Mouse (Mus musculus): ENCODE results near the gene Nsun2.

Nsun2 gene

GRCm38 (mm10) chr13:69524158-69524530 lies 9.4 kb upstream of the Nsun2 start:
- DNase-seq (ENCODE audit: low read depth, low spot score) = no peak

GRCm38 (mm10) chr13:69525867-69526266 lies 7.7 kb upstream of the Nsun2 start:
- no peak for DNase-seq (ENCODE audit: low read depth, low spot score)

DNA sequence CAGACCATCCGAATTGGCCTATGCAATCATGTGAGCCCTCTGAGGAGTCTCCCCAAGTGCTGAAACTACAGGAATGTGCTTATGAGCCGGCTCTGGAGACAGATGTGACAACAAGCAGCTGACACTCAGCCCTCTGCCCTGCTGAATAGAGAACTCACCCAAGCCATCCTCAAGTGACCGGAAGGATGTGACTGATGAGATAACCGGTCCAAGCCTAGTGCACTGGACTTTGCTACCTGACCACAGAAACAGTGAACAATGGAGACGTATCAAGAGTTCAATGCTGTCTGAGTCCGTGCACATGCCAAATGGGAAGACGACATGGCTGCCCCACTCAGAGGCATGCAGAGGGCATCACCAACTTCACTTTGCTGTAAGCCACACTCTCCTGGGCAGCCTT lies 5.0 kb upstream of the Nsun2 start:
- DNase-seq (ENCODE audit: low read depth, low spot score) = no peak

DNA sequence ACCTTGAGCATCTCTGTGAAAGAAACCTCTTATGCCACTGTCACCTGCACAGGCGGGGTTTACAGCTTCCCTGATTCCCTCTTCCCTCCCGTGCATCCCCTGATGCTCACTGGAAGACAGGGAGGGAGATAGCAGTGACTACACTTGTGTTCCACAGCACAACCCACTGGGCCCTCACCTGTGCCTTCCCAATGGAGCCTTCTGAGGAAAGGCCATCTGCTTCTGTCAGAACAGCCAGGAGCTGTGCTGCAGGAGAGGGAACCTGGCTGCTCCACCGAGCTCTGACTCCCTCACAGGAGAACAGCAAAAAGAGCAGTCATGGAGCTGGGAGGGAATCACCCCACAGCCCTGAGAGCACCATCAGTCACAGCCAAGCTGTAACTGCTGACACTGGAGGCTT lies 3.4 kb upstream of the Nsun2 start:
- no peak for DNase-seq (ENCODE audit: low read depth, low spot score)

- no peak for DNase-seq (ENCODE audit: low read depth, low spot score)
Observed at GRCm38 (mm10) chr13:69530951-69531350, 2.6 kb upstream of the Nsun2 start.

DNA sequence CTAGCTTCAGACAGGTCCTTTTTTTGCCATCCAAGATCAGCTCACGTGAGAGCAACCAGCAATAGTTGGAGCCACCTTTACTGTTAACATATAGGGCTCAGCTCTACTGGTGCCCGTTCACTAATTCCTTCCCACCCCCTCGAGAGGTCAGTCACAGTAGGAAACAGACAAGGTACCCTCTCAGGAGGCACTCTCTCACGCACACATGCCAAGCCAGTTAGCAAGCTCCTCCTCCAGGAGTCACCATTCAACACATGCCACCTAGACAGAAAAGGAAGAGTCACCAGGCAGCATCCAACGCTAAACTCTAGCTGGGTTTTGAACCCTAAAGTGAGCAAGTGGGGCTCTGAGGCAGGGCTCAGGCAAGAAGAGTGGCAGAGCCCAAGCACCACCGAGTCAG lies 2.1 kb upstream of the Nsun2 start:
- no peak for DNase-seq (ENCODE audit: low read depth, low spot score)

- no peak for DNase-seq (ENCODE audit: low read depth, low spot score)
Observed at GRCm38 (mm10) chr13:69532101-69532892, 1.2 kb upstream of the Nsun2 start.

DNA sequence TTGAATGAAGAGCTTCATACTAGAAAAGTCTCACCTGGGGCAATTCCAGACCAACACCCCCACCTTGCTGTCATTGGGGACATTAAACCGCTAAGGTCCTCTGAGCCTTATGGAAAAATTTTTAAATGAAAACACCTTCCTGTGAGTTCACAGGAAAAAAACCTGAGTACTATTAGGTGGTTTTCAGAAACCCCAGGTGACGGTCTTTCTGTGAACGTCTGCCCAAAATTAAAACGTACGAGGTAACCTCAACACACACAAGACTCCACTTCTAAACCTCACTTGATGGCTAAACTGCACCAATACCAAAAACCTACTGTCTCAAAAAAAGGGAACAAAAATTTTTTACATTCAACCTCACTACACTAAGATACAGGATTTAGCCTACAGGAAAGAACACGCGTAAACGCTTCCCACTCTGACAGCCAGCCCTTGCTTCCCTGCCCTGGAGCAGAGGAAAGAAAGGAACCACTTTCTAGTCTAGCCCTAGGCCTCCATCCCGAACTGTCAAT lies 597 bp upstream of the Nsun2 start:
- no peak for DNase-seq (ENCODE audit: low read depth, low spot score)

GRCm38 (mm10) chr13:69534334-69534653 lies 748 bp downstream of the Nsun2 start, which contains the start of gene Tent4a:
Gene Tent4a, minus strand, starts transcription at chr13:69534617.
- DNase-seq (ENCODE audit: low read depth, low spot score) = no peak

DNA sequence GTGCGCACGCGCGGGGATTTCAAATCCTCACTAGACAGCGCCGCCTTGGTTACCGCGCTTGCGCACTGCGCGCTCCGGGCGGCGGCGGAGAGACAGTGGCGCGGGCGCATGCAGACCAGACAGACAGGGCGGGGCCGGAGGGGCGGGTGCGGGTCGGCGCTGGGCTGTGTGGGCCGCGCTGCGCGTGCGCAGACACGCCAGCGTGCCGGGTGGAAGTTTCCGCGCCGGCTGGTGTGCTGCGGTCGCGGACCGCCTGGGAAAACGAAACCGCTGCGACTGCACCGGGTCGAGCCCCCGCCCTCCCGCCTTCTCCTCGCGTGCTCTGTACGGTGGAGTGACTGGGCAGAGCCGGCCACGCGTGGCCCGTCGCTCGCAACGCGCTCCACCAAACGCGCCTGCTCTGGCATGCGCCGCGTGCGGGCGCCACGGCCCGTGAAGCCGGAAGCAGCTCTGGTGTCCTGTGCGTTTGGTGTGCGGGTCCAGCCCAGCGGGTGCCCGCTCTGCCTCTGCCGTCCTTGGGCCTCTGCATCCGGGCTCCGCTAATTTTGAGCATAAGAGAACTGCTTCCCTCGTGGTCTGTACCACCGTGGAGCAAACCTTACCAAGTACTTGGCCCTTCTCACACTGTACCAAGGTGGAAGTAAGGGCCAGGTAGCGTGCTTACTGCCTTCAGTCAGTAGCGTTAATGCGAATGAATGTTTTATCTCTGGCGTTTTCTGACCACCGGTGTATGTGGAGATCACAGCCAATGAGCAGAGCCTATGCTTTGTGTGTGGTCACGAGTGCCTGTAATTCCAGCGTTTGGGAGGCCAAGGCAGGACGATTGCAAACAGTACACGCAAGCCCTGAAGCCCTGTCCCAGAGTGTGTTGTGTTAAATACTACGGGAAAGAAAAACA lies 1.4 kb downstream of the Nsun2 start:
- peak; percentile 94 for DNase-seq (ENCODE audit: low read depth, low spot score)

GRCm38 (mm10) chr13:69536021-69536420 lies 2.5 kb downstream of the Nsun2 start:
- no peak for DNase-seq (ENCODE audit: low read depth, low spot score)

DNA sequence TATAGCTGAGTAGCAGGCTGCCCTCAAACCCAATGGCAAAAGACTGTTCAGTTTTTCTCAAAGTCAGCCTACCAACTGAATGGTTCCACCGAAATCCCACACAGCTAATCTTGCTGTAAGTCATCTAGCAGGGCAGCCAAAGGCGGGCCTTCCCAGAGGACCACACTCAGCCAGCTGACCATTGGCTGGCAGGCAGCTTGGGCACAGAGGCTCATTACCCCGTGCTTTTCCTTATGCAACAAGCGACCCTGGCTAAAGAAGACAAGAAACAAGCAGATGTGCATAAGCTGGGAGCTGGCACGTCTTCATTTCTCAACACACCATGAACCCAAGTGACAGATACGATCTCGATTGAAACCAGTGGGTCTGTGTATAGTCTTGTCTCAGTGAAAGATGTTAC lies 3.8 kb downstream of the Nsun2 start:
- no peak for DNase-seq (ENCODE audit: low read depth, low spot score)

DNA sequence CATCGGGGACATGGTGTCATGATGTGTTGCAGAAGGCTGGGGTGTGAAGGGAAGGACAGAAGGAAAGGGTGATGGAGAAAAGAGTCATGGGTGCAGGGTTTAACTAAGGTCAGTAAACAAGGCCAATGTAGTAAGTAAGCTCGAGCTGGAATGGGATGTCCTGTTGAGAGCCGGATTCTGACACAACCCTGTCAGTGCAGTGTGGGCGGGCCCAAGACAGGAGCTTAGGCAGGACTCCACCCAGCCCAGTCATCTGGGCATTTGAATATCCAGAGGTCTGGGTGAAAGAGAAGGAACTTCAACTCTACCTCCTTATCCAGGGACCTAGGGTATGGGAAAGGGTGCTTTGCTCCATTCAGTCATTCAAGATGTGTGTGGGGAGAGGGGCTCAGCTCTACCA lies 4.8 kb downstream of the Nsun2 start:
- DNase-seq (ENCODE audit: low read depth, low spot score) = no peak

DNA sequence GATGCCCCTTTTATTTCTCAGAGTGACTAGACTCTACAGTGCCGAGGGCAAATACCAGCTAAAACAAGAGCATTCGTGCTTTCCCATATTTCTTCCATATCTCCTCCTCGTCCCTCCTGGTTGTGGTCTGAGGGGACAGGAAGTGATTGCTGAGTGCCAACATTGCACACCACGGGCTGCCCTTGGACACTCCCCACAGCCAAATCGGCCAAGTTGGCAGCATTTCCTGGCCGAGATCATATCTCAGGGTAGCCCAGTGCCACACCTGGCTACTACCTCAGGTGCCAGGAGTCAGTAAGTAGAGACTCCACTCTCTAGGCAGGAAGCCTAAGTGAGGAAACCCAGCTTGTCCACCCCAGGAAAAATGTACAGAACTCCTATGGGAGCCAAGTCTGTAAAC lies 7.7 kb downstream of the Nsun2 start:
- DNase-seq (ENCODE audit: low read depth, low spot score) = no peak

DNA sequence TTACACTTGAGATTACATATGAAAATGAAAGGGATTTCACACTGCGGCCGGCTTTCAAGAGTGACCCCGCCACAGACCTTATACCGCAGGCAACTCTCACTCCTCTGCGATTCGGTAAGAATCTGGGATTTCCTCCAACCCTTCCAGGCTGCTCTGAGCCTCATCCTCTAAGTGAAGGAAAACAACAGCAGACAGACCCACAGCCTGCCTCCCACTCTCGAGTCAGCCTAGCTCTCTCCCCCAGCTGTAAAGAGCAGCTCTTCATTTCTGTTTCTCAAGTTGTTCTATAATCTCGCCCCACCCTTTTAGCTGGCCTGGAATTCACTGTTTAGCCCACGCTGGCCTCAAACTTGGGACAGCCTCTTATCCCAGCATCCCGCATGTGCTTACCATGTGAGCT lies 8.2 kb downstream of the Nsun2 start:
- no peak for DNase-seq (ENCODE audit: low read depth, low spot score)

- DNase-seq (ENCODE audit: low read depth, low spot score) = no peak
Observed at GRCm38 (mm10) chr13:69542571-69543352, 9.2 kb downstream of the Nsun2 start.

GRCm38 (mm10) chr13:69543595-69543994 lies 10.0 kb downstream of the Nsun2 start:
- no peak for DNase-seq (ENCODE audit: low read depth, low spot score)

- no peak for DNase-seq (ENCODE audit: low read depth, low spot score)
Observed at GRCm38 (mm10) chr13:69545019-69545418, 11.5 kb downstream of the Nsun2 start.

DNA sequence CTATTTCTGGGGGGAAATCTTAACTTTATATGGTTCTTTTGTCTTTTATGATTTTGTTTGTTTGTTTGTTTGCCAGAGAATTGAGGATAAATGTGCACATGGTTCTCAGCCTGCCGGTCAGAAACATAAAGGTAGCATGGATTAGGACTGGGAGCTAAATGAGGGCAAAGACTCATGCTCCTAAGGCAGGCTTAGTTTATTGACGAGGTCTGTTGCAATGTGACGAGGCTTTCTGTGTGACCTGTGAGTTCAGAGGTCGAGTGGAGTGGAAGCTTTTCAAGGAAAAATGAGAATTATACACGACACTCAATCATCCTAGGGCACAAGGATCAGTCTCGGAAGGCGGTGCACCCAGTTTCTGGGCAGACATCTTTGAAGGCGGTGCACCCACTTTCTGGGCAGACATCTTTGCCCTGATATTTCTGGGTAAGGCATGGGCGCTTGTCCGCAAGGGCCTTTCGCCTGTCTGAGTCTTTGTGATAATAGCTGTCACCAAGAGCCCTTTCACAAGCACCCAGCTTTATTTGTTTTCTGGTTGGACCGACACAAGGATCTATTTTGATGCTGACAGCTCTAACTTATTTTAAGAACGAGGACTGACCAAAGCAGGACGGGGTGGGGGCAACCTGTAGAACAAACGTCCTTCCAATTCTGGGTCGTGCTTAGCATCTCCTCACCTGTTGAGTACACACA lies 14.1 kb downstream of the Nsun2 start:
- DNase-seq (ENCODE audit: low read depth, low spot score) = no peak

DNA sequence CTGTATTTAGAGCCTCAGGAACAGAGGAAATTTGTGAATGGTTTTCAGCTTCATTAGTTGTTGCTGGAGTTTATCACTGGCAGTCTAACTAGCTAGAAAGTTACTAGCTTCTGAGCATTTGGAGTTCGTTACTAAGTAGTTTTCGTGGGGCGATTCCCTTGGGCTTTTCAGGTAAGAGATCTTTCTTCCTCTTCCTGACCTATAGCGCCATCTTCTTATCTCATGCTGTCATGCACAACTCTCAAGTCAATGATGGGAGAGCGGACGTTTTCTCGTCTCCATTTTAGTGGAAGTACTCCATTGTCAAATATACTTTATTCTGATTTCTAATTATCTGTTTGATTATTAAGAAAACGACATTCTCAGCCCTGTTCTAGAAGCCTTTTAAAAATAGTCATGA lies 16.4 kb downstream of the Nsun2 start:
- no peak for DNase-seq (ENCODE audit: low read depth, low spot score)

GRCm38 (mm10) chr13:69550831-69551230 lies 17.3 kb downstream of the Nsun2 start:
- no peak for DNase-seq (ENCODE audit: low read depth, low spot score)

Data from c-Kit-negative CD71-positive TER-119-positive erythroid progenitor cells, embryonic 14.5 days (primary cell).